Mouse (Mus musculus): ENCODE results near the gene Olfr1351.
"Not testable (repeated sequence)": the region's sequence is repeated elsewhere in the genome, so short reads cannot be mapped to it uniquely, and the experiment has no call there.

The Olfr1351 gene

GRCm38 (mm10) chr10:79012172-79012571, at the start of gene Olfr1351:
Gene Olfr1351 (plus strand): TSS chr10:79012472.
- no peak for DNase-seq (ENCODE audit: low read depth)

GRCm38 (mm10) chr10:78963009-78963408, 49.3 kb upstream of the Olfr1351 start, which contains the start of gene Olfr1353:
Gene Olfr1353 (plus strand): TSS chr10:78963309.
- not testable (repeated sequence) for DNase-seq (ENCODE audit: low read depth)

GRCm38 (mm10) chr10:78980750-78981149, 31.5 kb upstream of the Olfr1351 start, which contains the start of gene Olfr1352:
Gene Olfr1352 (plus strand): TSS chr10:78981050.
- DNase-seq (ENCODE audit: low read depth) = no peak

- no peak for DNase-seq (ENCODE audit: low read depth)
Measured at GRCm38 (mm10) chr10:79028441-79028840, 16.2 kb downstream of the Olfr1351 start, which contains the start of gene Olfr57. Gene Olfr57 (plus strand): TSS chr10:79028741.

GRCm38 (mm10) chr10:79042457-79042856, 30.2 kb downstream of the Olfr1351 start:
- not testable (repeated sequence) for DNase-seq (ENCODE audit: low read depth)

GRCm38 (mm10) chr10:79057370-79057769, 45.1 kb downstream of the Olfr1351 start:
- DNase-seq (ENCODE audit: low read depth) = not testable (repeated sequence)

All from NIH3T3 (cell line).